Mouse (Mus musculus): ENCODE results near the gene Gm9918.
"Not testable (repeated sequence)": the region's sequence is repeated elsewhere in the genome, so short reads cannot be mapped to it uniquely, and the experiment has no call there.

Gm9918 gene

DNA sequence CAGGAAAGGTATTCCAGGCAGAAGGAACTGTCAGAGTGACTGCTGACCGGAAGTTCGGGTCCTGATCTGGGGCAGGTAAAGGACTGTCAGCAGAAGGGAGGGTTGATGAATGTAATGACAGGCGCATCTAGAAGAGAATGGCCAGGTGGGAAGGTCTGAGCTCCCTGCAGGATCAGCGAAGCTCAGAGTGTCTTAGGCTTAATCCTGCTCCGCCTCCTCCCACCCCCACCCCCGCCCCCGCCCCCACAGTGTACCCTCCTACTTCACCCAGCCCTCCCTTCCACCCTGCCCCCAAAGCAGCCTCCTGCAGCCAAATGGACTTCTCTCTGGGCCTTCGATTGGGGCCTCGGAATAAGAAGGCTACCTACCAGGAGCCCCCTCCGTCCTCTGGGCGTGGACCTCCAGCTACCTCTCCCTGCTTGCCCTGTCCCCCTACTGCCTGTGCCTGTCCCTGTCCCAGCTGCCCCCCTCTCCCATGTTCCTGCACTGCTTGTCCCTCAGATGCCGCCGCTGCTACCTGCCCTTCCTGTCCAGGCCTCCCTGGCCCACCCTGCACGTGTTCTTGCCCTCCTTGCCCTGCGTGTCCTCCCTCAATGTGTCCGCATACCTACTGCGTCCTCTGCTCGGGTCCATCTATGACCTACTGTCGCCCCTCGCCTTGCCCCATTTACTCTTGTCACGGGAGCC, at the start of gene Gm9918:
TSS of gene Gm9918 (plus strand) at position 290 of the 687 bp plus-strand sequence.
- peak; percentile 87 for DNase-seq

DNA sequence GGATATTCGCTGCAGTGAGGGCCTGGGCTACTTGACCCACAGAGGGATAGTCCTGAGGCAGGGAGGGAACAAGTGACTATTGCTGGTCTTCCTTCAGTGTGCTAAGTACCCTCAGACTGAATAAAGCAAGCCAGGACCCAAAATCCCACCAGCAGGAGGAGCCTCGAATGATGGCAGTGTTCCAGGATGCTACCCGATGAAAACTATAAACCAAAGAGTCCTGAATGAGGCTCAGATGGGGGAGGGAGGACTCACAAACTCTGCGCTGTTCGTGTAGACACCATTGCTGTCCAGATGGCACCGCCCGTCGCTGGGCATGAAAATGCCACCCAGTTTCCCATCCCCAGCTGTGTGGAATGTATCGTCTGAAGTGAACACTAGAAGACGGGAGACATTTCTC, 48.0 kb upstream of the Gm9918 start:
- no peak for DNase-seq

DNA sequence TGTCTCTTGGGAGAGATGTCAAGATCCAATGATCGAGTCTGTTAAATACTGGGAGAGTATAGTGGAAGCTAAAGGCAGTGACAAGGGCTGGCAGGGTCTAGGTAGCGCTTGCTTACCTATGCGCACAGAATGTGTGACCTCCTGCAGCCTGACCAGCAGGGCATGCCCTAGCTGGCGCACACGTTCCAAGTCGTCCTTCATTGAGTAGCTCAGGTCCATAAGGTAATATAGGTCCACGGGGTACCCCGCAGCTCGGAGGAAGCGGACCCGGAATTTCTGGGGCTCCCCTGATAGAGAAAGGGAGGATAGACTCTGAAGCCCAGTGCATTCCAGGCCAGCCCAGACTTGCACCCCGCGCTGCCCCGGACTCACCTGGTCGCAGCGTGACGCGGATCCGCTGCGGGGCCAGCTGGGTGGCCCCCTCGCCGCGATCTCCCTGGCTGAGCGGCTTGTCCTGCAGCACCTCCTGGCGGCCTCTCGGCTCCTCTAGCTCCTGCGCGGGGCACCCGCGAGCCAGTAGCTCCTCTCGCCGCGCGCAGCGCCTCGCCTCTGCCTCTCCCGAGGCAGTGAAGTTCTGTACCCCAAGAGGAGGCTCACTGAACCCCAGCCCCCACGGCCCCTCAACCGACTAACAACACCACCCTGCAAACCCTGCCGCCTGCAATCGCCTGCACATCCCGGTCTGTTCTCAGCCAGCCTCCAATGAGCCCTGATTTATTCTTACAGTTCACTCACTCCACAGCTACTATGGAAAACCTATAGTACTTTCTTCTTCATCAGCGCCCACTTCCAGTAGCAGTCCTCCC, 46.0 kb upstream of the Gm9918 start:
- DNase-seq: peak; percentile 98

DNA sequence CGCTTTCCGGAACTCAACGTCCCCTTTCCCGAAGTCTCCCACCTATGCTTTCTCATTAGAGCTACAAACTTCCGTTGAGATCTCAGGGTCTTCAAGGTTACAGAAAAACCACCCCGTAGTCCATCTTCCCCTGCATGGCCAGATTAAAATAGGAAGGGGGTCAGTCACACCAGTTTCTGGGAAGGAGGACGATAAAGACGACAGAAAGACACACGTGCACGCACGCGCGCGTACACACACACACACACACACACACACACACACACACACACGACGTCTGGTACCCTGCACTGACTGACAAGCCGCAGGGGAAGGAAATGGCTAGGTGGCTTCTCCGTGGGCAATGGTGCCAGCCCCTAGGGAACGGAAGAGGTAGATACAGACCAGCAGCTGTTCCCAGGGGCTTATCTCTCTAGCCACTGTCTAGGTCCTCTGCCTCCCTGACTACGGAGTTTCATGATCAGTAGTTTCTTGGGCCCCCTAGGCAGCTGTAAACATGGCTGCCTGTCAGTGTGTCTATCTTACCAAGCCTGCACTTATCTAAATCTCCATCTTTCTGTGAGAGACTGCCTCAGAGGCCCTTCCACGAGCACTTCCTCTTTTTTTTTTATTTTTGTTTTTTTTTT, 45.3 kb upstream of the Gm9918 start:
- no peak for DNase-seq

DNA sequence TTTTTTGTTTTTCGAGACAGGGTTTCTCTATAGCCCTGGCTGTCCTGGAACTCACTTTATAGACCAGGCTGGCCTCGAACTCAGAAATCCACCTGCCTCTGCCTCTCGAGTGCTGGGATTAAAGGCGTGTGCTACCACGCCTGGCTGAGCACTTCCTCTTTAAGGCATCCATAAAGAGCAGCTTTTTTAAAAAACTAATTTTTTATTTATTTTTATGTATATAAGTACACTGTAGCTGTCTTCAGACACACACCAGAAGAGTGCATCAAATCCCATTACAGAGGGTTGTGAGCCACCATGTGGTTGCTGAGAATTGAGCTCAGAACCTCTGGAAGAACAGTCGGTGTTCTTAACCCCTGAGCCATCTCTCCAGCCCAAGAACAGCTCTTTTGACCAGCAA, 44.7 kb upstream of the Gm9918 start:
- not testable (repeated sequence) for DNase-seq

DNA sequence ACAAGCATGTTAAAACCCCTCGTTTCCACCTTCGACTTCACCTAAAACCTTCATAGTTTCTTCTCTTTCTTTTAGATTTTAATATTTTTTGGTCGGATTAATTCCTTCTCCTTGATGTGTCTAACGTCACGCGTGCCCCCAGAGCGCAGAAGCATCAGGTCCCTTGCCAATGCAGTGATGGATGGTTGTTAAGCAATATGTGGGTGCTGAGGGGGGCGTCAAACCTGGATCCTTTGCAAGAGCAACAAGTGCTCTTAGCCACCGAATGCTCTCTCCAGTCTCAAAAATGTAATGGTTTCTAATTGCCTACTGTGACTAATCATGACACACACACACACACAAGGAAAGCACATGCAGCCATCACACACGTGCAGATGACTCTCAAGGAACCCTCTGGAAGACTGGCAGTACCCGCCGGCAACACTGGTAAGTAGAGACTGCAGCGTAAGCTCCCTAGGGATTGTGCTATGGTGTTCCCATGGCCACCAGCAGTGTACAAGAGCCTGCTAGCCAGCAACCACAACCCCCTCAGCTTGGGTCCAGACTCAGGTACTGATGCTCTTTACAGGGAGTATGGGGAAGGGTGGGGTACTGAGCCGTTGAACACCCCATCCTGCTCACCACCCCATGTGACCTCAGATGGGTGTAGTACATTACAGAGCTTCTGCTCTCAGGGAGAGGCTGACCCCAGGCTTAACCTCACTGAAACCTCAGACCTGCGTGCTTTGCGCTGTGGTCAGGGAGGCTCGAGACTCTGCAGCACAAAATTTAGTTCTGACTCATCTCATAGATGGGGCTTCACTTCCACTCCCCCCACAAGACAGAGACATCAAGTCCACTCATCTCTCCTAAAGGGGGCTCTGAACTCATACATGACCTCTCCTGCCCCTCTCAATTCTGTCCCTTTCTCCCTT, 39.7 kb upstream of the Gm9918 start:
- peak; percentile 86 for DNase-seq

DNA sequence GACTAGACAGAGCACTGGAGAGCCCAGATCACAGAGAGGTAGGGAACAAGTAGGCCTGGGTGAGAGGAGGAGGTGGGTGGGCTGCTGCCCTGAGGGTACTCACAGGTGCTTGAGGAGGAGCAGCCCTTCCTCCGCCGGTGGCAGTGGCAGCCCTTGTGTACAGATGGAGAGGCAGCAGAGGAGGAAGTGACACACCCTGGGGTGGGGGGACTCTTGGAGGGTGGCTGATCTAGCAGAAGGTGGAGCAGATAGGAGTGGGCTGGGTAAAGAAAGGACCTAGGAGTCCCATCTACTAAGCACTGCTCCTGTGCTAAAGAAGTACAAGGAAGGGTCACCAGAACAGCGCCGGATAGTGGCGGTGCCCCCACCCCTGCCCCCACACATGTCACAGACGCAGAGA, 38.6 kb upstream of the Gm9918 start, which contains the start of gene Itgb7:
TSS of gene Itgb7 (minus strand) at position 197 of the 400 bp plus-strand sequence.
- peak; percentile 94 for DNase-seq

DNA sequence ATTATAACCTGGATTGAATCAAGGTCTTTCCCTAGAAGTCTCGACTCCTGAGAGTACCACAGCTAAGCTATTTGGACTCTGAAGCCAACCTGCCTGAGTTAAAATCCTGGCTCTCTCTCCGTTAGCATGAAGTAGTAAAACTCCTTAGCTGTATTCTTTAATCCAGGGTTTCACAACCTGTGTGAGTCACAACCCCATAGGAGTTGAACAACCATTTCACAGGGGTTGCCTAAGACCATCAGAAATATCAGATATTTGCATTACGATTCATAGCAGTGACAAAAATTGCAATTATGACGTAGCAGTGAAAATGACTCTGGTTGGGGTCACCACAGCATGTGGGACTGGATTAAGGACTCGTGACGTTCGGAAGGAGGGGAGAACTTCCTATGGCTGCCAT, 37.6 kb upstream of the Gm9918 start:
- DNase-seq: no peak

DNA sequence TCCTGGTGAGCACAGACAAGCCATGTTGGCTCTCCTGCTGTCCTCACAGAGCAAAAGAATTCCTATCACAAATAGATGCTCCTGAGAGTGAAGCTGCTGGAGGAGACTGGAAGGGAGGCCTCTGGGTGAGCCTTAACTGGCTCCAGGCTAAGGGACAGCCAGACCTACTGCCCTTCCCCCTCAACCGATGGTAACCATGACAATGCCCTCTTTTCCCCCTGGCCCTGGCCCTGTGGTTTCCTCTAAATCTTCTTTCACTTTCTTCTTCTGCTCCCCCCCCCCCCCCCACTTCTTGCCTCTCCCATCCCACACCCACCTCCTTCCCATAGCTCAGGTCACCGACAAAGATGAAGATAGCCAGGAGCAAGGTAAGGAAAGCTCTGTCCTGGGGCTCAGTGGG, 36.5 kb upstream of the Gm9918 start:
- peak; percentile 92 for DNase-seq

DNA sequence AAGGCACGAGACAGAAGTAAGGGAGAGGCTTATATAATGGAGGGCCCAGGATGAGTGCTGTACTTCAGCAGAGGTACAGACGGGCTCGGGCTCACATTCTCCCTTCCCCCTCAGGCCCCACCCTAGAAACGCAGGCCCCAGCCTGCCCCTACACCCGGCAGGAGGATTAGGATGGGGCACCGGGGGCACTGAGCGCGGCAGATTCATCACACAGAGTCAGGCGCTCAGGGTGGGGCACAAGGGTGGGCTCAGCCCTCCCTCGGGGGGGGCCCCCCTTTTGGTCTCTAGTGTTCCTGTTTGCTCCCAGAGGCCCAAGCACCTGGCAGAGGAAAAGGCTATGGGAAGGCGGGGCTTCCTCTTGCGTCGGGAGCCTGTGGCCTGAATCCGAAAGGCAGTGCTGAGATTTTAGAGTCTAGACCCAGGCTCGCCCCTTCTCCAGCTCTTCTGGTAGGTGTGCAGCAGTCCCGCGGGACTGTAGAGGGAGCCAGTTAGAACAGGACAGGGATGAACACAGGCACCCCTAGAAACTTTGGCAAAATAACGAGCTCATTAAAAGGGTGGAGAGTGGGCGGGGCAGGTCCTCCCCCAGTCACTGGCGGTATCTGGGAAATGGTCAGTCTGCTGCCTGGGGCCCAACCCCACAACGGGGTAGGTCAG, 34.9 kb upstream of the Gm9918 start:
- DNase-seq: peak; percentile 97

DNA sequence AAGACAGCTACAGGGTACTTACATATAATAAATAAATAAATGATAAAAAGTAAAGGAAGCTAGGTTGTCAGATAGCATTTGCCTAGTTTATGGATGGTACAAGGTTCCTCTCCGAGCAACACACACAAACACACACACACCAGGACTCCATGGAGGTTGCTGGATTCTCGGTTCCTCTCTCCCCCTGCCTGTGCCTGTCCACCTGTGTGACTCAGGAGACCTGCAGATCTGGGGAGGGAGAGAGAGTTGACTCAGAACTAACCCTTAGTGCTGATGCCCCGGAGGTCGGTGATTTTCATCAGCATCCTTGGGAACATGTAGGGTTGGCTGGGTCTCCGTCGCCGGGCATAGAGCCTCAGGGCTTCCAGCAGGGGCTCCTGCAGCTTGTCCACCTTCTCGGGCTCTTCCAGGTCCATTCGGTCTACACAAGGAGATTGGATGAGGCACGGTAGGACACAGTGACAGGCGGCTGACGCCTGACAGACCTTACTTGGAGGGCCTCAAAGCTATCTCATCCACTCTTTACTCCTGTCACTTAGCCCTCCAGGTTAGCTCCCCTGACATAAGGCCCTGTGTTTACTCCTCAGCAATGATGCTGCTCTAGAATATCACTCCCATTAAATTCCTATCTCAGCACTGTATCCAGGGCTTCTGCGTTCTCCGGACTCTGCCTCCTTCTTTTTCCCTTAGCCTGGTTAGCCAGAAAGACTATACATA, 31.7 kb upstream of the Gm9918 start:
- peak; percentile 90 for DNase-seq

DNA sequence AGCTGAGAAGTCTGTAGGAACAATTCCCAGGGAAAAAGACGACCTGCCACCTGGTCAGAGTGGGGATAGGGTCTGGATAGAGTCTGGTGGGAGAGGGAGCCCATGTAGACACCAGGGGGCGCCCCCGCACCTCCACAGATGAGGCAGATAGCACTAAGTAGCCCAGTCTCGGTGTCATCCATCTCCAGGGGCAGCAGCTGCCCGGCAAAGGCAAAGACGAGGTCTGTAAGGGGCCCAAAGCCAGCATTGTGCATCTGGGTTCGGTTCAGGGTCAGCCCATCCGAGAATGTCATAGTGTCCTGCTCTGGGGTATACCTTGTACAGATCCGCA, 31.1 kb upstream of the Gm9918 start:
- DNase-seq: peak; percentile 97

DNA sequence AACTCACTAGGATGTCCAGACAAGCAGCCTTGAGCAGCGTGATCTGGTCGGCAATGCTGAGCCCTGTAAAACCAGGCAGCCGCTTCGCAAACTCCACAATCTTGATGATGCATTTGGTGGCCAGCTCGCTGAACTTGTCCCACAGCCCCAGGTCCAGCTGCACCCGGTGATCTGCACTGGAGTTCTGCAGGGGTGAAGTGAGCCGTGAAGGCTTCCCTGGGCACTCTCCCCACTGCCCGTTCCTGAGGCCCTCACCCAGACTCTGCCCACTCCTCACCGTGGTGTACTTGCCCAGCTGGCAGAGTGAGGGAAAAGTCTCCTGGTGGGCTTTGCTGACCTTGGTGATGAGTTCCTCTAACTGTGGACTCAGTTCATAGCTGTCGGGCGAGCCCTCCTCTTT, 30.5 kb upstream of the Gm9918 start:
- peak; percentile 92 for DNase-seq

DNA sequence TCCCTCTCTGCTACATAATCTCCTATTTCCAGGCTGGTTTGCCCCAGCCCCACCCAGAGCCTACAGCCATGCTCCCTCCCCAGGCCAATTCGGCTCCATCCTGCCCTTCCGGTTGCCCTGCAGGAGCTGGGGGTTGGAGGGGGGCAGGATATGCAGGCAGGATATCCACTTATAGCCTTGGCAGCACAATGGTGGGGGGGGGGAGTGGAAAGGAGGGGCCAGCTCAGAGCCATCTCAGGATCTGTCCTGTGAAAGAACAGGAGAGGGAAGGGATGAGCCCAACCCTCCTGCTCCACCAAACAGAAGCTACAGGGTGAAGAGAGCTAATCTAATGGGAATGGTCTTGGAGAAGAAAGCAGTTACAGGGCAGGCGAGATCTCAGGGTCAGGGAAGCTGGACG, 29.8 kb upstream of the Gm9918 start:
- DNase-seq: peak; percentile 99

DNA sequence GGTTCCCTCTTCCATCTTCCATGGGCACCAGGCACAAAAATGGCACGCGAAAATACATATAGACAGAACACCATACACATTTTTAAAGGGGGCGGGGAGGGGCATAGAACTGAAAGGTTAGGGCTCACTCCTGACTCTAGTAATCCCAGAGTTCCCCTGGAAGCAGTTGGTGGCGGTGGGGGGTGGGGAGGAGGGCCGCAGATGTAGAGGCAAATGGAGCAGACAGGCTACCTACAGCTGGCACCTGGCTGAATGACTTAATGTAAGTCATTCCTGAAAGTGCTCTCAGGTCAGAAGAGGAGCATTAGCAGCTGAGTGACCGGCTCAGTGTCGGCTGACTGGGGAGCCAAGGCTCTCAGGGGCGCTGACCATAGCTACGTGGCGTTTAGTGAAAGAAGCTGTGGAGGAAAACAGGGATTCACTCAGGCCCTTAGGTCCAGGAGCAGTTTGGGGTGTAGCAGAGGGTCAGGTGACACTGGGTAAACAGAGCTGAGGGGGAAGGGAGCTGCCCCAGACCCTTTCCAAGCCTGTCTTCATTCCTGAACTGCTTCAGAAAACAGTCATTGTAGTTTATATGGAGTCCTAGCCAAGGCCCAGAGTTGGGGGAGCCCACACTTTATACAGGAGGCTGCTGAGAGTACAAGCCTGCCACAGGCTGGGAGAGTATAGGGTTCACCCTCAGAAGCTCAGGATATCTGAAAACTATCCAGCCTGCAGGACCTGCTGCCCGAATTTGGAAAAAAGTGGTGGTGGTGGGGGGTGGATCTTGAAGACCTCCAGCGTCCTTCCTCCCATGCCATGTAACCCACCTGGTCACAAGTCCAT, 27.7 kb upstream of the Gm9918 start:
- peak; percentile 91 for DNase-seq

DNA sequence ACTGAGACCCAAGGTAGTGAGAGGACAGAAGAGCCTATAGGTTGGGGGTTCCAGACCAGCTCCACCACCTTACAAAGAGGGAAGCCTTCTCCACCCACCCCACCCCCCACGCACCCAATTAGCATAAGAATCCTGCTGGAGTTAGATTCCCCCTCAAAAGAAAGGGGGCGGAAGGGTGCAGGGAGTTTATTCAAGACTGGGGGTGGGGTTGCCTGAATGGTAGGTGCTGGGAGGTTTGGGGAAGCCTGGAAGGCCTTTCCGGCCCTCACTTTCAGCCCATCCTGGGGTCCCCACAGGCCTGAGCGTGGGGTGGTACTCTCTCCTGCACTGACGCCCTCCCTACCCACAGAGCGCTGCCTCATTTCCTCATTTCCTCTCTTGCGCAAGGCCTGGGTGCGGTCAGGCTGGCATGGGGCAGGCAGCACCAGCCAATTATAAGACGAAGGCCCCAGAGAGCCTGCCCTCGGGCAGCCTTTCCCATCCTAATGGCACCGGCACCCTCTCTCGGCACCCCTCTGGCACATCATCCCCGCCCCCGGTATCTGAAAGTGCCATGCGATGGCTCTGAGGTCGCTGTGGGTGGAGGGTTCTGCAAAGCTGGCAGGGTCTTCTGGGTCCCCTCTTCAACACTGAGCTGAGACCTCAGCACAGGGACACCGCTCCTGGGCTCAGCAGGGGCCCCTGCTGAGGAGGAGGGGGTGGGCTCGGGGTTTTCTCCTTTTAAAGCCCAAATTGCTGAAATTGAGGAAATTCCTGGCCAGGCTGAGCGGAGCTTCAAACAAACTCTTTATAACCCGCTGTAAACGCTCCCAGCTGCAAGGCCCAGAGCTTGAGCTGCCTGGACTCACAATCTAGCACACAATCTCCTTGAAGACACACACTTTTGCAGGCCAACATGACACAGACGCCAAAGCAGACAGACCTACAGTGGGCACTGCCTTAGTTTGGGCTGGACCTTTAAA, 26.9 kb upstream of the Gm9918 start:
- DNase-seq: peak; percentile 99

DNA sequence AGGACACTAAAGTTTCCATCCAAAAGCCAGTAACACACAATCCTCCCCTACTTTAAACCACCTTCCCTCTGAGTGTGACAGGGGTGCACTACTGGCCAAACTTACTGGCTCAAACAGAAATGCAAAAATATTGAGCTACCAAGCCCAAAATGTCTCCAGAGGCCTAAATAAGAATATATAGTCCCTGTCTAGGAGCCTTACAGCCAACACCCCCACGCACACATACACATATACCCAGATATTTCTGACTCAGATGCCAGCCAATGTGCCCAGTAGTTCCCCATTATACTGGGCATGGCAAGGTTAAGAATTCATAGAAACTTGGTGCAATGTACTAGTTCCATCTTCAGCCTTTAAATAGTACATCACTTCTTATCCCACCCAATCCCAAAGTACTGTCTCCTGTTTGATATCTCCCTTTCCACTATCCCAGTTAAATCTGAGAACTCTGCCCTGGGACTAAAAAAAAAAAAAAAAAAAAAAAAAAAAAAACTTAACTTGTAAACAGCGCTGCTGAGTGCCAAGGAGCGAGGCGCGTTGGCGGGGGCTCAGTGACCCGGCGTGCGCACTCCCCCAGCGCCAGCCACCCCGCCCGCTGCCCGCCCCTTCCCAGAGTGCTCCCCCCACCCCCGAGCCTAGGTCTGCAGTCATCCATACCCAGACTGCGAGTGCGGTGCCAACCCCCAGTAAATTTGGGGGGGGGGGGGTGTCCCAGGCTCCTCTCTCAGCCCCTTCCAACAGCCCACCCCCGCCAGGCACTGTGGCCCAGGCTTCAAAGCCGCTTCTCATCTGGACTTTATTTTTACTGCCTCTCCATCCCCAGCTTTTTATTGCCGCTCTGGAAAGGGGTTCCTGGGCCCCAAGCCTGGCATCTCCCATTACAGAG, 25.8 kb upstream of the Gm9918 start:
- peak; percentile 95 for DNase-seq

DNA sequence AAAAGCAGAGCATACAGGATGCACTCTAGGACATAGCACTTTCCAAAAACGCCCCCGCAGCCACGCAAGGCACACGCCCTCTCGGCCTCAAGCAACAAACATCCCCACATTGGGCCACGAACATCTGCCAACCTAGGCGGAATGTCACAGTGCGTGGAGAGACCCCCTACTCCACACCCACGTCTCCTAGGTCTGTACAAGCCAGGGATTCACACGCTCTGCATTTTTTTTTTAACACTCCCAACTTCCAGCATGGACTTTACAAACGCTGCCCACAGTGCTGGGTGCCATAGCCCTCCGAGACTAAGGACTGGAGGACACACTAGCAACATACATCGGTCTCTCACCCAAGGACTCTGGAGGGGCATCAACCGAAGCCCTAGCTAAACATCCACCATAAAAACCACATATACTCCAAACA, 24.9 kb upstream of the Gm9918 start:
- DNase-seq: peak; percentile 98

Measured in heart, adult 11 months (tissue).